Mouse (Mus musculus): ENCODE measurements around the gene Ubash3a.

- TF ChIP-seq MAFK (IDR thresholded peaks at IDR 0.05; ENCODE audit: insufficient read depth, low read depth, low read length) (no peak), HCFC1 (IDR thresholded peaks at IDR 0.05; ENCODE audit: borderline replicate concordance, insufficient read depth, low read length) (no peak)
These were observed 50.7 kb downstream of the Ubash3a start for GRCm38 (mm10) chr17:31258310-31258865.

All from ES-E14 (cell line).